Mouse (Mus musculus) splenic B cell, adult 2 months (primary cell): ENCODE measurements at regions not wholly inside any gene's neighbourhood (a gene's known extent, or its start where the extent isn't known, plus 50 kb on each side); places are given as distances from the start of the nearest gene placed in this dataset.
A peak's percentile ranks its signal among the peaks of the same experiment; 100 is the strongest.

Experiments used
- DNase-seq: peaks from one replicate; pipeline ENCODE4 v3.0.0-alpha.2; 2011; ENCODE audit warnings: low read depth, low spot score
- H3K27me3 ChIP-seq: 2 replicates; pipeline ENCODE4 v1.6.1; 2012; ENCODE audit warnings: mild to moderate bottlenecking, low read length, moderate library complexity, mixed read lengths; ENCODE audit not compliant: control insufficient read depth, poor library complexity, insufficient read depth, severe bottlenecking
- H3K36me3 ChIP-seq: 2 replicates; pipeline ENCODE4 v1.6.1; 2012; ENCODE audit warnings: mild to moderate bottlenecking, low read length, moderate library complexity, mixed read lengths; ENCODE audit not compliant: control insufficient read depth, poor library complexity, insufficient read depth, severe bottlenecking

DNA sequence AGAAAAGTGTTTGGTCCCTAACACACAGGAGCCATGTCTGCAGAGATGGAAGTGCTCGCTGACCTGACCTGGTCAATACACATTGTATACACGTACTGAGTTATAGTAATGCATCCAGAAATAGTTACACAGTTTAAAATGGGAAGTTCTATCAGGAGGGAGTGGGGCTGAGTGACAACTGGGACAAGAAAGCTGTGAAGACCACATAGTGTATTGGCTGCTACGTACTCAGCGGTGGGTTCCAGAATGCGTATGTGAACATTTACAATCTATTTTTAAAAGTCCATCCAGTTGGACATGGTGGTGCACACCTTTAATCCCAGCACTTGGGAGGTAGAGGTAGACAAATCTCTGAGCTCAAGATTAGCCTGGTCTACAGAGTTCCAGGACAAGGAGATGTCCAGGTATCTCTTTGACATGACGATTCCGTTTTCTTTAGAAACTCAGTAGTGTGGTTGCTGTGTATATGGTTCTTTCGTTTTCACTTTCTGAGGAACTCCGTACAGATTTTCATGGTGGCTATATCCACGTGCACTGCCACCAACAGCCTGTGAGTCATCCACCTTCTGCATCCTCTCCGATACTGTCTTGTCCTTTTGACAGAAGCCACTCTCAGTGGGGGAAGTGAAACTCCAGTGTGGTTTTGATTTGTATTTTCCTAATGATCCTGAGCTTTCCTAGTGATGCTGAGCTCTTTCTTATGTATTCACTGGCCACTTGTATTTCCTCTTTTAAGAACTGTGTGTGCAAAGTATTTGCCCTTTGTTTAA is 110.1 kb upstream of the Pde7b start:
- no peaks in the 10 kb centered on the region for H3K27me3 ChIP-seq
- no peaks in the 10 kb centered on the region for H3K36me3 ChIP-seq
- peak; percentile 90 for DNase-seq

DNA sequence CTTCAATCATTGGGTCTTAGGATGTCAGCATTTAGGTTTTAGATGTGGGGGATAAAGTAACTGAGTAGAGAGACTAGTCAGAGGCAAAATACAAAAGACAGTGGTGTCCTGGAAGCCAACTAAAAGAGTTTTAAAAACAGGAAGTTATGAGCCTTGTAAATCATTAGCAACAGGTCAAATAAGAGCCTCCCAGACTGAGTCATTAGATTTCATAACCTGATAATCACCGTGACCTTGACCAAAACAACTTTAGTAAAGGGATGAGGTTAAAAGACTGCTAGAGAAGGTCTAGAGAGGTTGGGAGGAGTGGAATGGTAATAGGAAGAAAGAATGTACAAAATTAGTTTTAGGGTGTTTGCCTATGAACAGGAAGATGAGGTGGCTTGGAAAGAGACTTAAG is 103.4 kb upstream of the Pde7b start:
- no peak for DNase-seq
- no peaks in the 10 kb centered on the region for H3K36me3 ChIP-seq
- no peaks in the 10 kb centered on the region for H3K27me3 ChIP-seq

DNA sequence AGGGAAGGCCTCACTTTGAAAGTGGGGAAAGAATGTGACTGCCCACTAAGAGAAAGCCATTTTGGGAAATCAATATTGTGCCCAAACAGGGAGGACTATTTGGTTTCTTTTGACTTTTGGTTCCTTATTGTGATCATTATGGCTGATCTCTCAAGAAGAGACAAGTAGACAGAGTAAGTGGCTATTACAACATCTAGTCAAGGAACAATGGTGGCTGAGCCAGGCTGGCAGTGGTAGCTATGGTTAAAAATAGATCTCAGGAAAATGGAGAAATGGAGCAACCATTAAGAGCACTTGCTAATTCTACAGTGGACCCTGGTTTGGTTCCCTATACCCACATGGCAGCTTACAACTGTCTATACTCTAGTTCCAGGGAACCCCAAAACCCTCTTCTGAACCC is 102.6 kb upstream of the Pde7b start:
- H3K36me3 ChIP-seq = no peaks in the 10 kb centered on the region
- no peaks in the 10 kb centered on the region for H3K27me3 ChIP-seq
- DNase-seq = no peak

DNA sequence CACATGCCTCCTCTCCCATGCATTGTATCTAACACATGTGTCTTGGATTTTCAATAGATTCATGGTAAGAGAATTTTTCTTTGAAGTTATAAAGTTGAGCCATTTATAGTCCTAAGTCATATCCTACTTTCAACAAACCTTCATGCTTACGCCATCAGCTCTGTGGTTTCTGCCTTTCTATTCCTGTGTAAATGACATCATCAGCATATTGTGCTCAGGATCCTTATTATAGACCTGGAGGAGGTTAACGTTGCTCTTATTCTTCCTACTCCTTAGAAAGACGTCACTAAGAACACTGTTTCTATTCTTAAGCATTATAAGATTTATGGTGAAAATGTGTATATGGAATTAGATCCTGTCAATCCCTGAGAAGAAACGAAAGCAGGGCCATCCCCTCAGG is 93.7 kb upstream of the Pde7b start:
- no peaks in the 10 kb centered on the region for H3K27me3 ChIP-seq
- no peak for DNase-seq

DNA sequence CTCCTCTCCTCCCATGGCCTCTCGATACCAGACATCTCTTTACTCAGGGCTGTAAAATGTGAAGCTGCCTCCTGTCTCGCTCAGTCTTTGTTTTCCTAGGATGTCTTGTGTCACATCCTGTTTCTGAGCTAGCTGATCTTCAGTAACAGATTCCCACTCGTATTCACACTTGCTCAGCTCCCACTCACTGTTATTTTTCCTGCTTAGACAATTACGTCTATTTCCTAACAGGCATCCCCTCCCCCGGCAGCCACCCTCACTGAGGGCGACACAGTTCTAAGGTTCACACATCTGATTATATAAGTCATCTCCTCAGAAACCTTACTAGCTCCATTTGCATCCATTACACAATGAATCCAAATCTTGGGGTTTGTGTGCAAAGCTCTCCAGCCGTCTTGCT is 74.9 kb upstream of the Pde7b start:
- Histone ChIP-seq H3K36me3 (no peaks in the 10 kb centered on the region), H3K27me3 (no peaks in the 10 kb centered on the region)
- DNase-seq = no peak

More for the DNA sequence above, 93.7 kb upstream of the Pde7b start:
- H3K36me3 ChIP-seq = no peaks in the 10 kb centered on the region

DNA sequence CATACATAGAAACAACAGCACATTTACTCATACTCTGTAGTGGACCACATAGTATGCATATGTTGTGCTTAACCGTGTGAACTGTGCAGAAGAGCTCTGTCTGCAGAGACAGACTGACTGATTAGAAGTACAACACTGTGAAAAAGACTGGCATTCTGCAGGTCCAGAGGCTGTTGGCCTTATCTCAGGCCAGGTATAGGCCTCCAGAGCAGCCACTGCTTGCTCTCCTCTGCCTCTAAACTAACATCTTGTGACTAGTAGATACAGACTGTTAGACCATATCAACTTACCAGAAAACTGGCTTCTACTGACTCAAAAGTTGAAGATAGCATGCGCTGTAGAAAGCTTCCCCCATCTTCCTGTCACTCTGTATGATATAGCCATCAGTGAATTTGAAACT is 73.5 kb upstream of the Pde7b start:
- Histone ChIP-seq H3K36me3 (no peaks in the 10 kb centered on the region), H3K27me3 (no peaks in the 10 kb centered on the region)
- DNase-seq = no peak

DNA sequence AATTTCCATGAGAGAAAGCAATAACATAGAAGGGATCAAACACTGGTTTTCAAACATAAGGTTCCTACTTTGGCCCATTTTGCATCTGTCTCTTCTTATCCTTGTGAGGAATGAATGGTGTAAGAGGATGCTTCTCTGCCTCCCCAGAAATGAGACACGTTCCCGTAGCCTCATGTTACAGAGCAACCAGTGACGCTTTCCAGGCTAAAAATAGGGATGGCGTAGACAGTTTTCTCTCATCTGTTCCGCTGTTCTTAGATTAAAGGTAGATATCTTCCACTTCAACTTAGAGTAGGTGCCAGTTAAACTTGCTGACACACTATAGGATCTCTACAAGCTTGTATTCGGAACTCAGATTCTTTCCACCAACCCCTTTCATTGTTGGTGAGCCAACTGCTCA is 69.1 kb upstream of the Pde7b start:
- H3K36me3 ChIP-seq = no peaks in the 10 kb centered on the region
- no peaks in the 10 kb centered on the region for H3K27me3 ChIP-seq
- DNase-seq = no peak

DNA sequence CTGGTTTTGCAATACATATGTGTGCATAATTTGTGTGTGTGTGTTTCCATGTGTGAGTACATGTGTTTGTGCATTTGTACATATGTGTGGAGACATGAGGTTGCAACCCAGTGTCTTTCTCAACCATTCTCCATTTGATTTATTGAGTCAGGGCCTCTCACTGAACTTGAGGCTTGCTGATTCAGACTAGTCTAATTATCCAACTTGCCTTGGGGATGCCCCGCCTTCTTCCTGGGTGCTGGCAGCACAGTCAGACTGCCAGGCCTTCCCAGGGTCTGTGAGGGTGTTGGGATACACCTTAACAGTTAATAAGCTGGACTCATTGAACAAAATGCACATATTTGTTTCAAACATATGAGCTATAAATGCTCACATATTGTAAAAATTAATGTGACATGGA is 56.1 kb upstream of the Pde7b start:
- no peaks in the 10 kb centered on the region for H3K36me3 ChIP-seq
- no peak for DNase-seq
- no peaks in the 10 kb centered on the region for H3K27me3 ChIP-seq

DNA sequence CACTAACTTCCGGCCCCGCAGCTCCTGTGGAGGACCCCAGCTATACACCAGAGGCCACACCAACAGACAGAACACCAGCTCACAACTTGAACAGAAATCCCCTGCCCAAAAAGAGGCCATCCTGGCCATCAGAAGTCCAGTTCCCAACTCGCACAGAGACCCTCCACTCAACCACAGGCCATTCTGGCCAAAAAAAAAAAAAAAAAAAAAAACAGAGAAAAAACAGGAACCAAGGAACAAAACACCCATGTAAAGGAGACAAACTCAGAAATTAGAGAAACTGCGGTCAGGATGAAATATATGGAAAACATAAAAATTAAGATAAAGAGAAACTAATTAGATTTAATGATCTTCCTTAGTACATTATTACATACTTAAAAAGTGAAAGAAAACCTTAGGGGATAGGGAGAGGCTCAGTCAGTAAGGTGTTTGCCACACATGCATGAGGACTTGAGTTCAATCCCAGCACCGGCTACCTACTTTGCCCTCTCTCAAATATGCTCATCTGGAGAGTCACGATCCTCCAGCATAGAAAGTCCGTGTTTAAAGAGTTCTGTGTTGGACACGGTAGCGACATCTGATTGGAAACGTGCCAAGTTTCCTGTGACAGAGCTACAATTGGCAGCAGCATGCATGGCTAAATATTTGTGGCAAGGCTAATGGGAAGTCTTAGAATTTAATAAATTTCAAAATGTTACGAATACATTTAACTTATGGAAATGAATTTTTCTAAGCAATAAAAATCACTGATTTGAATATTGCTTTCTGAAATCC is 51.9 kb upstream of the Pde7b start:
- peak; percentile 9 for DNase-seq
- no peaks in the 10 kb centered on the region for H3K36me3 ChIP-seq
- H3K27me3 ChIP-seq = no peaks in the 10 kb centered on the region

DNA sequence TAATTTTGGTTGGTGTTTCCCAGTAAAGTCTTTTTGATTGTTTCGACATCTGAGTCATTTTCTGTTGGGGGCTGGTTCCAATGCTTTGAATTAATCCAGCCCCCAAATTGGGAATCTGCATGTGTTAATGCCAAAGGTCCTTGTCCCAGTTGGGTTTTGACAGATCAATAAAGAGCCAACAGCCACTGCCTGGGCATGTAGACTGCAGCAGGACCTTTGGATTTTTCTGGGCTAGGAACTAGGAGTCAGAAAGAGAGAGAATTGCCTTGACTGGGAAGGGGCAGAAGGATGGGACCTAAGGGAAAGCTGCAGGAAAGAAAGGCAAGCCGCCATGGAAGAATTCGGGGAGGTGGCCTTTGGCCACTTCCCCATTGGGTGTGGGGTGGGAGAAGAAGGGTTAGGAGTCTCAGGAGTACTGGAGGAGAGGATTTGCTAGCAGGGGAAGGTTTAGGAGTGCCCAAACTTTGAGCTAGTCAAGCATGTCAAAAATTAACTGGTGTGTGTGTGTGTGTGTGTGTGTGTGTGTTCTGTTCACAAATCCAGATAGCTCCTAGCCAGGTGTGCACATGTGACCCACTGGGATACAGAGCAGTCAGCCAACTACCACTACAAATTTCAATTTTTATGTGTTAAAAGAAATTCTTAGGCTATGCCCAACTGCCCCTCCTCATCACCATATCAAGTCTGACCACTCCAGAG is 51.0 kb upstream of the Pde7b start:
- Histone ChIP-seq H3K27me3 (no peaks in the 10 kb centered on the region), H3K36me3 (no peaks in the 10 kb centered on the region)
- DNase-seq = no peak
